Mouse (Mus musculus) embryo, embryonic 11.5 days (tissue): ENCODE data around the gene Lrrc36.

ENCODE experiments used
- DNase-seq: peaks from one replicate; pipeline ENCODE4 v3.0.0-alpha.2; 2012; ENCODE audit warnings: low read depth, low spot score

Gene Lrrc36

DNA sequence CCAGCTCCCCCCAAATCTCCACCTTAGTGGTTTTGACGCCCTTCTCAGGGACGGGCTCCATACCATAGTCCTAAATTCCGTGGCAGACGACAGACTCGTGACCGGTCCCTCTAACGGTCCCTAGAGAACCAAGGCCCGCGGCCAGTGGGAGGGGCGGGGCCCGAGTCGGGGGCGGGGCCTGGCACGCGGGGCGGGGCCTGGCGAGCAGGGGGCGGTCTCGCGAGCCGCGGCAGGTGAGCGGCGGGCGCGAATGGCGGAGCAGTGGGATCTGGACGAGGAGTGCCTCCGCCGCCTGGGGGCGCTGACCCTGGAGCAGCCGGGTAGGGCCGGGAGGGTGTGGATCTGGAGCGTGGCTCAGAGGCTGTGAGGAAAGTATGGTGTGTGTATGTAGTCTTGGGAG lies at the start of gene Lrrc36, which contains the start of gene Kctd19:
Lrrc36 (plus strand) TSS at position 181 of the 400 bp plus-strand sequence.
Kctd19 (minus strand) TSS at position 112 of the 400 bp plus-strand sequence.
- peak; percentile 11 for DNase-seq

DNA sequence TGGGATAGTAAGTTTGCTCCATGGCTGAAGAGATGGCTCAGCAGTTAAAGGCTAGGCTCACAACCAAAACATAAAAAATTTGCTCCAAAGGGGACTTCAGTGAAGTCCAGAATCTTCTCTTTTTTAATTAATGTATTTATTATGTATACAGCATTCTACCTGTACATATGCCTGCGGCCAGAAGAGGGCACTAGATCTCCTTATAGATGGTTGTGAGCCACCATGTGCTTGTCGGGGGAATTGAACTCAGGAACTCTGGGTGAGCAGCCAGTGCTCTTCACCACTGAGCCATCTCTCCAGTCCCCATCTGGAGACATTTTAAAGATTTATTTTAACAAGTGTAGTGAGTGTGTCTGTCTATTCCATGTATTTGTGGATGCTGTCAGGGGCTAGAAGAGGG lies 46.3 kb upstream of the Lrrc36 start:
- no peak for DNase-seq

DNA sequence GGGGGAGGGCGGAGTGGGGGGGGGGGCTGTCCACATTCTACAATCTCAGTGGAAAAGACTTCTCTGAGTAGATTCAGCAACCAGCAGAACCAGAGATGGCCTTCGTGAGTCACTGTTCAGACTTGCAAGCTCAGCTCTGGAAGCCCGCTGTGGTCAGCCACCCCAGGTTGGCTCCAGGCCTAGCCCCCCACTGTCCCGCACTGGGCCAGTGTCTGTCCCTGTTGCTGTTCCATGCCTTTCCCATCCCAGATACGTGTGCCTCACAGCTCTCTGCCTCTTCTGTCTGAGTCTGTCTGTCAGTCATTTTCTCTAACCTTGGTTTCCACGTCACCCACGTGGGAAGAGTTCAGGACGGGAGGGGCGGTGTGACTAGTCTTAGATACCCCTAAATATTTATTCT lies 40.9 kb upstream of the Lrrc36 start:
- no peak for DNase-seq

DNA sequence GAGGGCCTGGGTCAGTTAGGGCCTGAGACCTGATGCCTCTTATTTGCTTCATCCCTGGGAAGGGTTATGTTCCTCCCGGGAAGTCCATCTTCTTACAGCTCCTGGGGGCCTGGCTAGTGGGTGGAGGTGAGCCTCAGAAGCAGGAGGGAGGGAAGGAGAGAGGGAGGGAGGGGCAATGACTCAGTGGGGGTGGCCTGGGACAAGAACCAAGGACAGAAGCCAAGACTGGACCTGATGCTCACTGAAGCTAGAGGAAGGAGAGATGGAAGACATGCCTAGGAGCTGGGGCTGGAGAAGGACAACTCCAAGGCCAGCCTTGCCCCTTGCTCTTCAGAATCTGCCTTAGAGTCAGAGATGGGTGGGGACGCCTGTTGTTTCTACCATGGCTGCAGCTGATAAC lies 40.3 kb upstream of the Lrrc36 start, which contains the start of gene Plekhg4:
Plekhg4 (plus strand) TSS at position 243 of the 400 bp plus-strand sequence.
- no peak for DNase-seq

DNA sequence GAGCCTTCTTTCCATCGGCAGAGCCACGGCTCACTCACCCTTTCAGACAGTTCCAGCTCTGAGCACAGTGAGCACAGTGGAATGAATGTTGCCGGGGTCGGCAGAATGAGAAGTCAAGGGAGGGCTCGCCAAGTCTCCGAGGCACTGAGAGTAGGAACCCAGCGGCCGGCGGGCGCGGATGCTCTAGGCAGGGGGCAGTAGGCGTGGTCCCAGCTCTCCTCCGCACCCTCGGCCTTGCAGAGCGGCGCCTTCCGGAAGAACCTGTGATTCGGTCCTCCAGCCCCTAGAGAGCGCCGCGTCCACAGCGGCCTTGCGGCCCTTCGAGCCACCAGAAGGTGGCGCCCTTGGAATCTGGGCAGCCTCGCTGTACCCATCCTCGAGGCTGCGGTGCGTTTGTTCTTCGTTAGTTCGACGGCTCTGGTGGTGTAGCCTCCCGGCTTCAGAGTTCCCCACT lies 38.8 kb upstream of the Lrrc36 start:
- DNase-seq: peak; percentile 20

DNA sequence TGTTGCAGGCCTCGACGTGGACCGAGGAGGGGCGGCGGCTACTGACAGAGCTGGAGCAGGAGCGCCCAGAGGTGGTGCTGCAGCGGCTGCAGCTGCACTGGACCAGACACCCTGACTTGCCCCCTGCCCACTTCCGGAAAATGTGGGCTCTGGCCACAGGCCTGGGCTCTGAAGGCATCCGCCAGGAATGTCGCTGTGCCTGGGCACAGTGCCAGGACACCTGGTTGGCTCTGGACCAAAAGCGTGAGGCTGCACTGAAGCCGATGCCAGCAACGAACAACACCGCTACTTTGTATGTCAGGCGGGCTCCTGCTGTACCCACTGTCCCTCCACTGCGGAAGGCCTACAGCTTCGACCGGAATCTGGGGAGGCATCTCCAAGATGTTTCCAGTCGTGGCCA lies 34.7 kb upstream of the Lrrc36 start:
- DNase-seq: no peak

DNA sequence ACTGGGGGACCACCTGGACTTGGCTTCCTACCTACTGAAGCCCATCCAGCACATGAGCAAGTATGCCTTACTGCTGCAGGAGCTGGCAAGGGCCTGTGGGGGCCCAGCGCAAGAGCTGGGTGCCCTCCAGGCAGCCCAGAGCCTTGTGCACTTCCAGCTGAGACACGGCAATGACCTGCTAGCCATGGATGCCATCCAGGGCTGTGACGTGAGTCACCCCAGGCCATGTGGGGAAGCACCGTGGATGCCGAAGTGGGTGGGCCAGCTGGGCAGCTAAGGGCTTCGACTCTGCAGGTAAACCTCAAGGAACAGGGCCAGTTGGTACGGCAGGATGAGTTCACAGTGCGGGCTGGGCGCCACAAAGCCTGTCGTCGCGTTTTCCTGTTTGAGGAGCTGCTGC lies 33.1 kb upstream of the Lrrc36 start:
- no peak for DNase-seq

DNA sequence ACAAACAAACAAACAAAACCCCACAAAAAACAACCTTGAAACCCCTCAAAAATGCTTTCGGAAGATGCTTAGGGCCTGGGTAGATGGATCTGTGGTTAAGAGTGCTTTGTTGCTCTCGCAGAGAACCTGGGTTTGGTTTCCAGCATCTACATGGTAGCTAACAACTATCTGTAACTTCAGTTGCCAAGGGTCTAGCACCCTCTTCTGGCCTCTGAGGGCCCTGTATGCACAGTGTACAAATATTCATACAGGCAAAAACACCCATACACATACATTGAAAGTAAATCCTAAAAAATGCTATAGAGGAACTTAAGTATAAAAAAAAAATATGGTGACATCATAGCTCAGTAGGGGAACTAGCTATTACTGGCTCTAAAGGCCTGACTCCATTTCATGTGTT lies 29.3 kb upstream of the Lrrc36 start:
- DNase-seq: no peak

DNA sequence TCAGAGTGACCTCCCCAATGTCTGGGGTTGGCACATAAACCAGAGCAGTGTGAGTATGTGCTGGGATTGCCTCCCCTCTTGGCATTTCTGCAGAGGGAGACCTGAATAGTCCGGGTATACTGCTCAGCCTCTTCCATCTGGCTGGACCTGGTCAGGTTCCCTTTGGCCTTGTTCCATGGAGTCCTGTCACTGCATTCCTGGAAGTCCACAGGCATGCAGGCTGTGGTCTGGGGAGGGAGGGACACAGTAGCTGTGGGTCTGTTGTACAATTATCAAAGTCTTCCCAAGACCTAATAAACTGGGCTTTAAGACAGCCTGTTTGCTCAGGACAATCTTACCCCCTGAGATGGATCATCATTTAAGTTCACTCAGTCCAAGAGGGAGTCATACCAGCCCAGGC lies 26.2 kb upstream of the Lrrc36 start:
- DNase-seq: no peak

DNA sequence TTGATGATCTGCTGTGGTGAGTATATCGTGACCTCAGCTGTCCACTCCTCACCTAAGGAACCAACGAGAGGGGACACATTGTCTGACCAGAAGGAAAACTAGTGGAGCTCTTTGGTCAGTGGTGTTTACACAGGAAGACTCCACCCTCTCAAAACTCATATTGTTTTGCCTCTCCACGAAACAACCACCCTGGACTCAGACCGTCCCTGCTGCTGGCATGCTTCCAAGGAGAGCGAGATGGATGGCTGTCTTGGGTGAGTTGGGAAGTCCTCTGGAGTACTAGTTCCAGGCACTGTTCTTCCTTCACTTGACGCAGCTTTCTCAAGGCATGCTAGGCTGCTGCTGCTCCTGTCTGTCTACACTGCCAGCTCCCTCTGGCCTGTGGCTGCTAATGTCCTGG lies 24.3 kb upstream of the Lrrc36 start:
- DNase-seq: no peak

DNA sequence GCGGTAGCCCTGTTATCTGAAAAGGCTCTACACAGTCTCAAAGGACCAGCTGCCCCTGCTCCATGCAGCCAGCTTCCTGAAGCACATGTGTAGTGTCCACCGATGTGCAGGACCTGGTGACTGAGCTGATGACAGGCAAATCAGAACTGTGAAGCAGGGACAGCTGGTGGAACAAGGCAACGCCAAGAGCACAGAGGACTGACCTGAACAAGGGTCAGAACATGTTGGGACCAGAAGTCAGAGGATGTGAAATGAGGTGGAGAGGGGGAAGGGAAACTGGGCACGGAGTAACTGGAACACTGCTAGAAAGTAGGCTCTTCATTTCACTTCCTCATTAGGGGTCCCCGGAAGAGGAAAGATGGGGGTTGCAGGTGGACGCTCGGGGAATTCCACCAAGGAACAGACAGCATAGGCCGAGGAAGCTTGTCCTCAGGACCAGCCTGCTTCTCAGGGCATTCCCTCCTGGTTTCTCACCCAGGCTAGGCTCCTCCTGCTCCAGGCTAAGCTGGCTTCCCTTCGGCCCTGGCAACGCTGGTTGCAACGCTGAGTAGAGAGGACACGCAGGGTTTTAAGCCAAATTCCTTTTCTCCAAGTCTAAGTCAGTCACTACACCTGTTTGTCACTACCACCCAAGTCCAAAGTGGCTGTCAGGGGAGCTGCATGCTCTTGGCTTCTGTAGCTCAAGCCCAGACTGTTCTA lies 20.1 kb upstream of the Lrrc36 start:
- no peak for DNase-seq

DNA sequence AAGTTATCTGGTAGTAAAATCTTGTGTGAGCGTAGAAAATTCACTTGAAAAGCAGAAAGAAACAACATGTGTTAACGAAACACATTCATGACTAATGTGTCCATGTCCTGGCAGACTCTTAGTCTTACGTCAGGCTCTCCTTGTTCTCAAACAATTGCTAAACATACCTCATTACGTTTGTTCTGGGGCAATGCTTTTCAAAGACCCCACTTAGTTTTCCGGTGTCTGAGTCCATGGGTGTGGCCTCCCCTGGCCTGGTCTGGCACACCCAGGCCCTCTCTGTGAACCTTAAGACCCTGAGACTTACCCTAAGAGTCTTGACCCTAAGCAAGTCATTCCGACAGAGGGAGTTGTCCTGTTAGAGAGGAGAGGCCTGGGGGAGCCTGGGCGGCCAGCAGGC lies 19.5 kb upstream of the Lrrc36 start:
- DNase-seq: no peak

DNA sequence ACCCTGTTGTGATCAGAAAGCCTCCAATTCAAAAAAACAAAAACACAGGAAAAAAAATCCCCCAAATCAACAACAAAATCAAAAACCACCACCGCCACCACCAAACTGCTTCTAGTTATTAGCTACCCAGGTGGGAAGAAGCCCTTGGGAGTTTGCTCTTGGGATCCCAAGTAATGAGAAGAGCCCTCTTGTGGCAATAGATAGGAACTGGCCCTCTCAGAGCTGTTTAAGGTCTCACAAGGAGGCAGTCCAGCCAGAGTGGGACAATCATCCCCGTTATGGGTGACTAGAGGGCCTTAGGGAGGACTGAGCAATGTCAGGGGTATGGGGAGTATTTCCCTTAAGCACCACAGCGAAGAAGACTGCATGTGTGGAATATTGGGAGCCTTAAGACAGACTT lies 15.6 kb upstream of the Lrrc36 start:
- DNase-seq: no peak

DNA sequence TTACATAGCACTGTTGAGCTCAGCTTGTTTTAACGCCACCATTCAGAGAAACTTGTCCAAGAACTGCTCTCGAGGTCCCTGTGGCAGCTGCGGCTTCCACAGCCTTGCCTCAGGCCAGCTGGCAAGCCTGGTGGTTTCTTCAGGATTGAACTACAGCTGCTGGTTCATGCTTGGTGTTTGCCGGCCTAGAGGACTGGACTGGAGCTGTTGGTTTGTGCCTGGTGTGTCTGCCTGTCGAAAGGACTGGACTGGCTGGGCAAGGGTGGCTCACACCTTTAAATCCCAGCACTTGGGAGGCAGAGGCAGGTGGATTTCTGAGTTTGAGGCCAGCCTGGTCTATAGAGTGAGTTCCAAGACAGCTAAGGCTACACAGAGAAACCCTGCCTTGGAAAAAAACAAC lies 13.4 kb upstream of the Lrrc36 start:
- DNase-seq: no peak

DNA sequence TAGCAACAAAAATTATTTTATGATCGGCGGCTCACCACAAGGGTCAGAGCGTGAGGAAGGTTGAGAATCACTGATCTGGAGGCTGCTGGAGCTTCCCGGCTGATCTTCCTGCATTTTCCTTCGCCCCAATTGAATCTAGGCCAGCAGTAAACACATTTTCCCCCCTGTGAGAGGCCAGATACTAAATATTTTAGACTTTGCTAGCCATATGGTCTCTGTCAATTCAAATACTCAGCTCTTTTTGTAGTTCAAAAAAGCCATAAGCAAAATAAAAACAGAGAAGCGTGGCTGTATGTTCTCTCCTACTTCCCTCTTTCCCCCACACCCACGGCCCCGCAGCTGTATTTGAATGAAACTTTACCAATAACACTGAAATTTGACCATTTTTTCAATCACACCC lies 9.9 kb upstream of the Lrrc36 start:
- no peak for DNase-seq

DNA sequence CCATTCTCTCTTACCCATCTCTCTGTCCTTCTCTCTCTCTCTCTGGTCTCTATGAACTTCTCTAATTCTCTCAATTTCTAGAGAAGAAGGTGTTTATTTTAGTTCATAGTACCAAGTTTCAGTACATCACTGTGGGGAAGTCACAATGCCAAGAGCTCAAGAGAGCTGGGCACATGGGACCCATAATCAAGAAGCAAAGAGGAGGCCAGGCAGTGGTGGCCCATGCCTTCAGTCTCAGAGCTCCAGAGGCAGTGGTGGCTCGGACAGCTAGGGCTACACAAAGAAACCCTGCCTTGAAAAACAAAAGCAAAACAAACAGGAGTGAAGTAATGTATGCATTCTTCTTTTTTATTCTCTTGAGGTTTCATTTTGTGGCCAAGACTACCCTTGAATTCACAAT lies 8.9 kb upstream of the Lrrc36 start:
- DNase-seq: no peak

DNA sequence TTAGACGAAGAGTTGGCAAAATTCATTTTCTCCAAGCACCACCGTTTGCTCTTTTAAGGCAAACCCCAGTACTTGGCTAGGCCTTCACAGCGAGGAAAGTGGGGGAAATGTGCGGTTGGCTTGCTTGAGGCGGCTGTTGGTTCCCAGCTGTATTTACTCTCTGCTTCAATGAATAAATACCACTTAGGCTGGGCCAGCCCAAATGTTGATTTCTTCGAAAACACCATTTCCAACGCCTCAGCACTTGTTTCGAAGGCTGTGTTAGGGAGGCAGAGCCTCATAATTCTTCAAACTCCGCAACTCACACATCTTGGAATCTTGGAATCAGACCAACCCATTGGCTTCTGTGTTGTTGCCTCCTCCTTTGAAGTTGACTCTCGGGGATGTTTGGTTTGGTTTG lies 7.0 kb upstream of the Lrrc36 start:
- no peak for DNase-seq

DNA sequence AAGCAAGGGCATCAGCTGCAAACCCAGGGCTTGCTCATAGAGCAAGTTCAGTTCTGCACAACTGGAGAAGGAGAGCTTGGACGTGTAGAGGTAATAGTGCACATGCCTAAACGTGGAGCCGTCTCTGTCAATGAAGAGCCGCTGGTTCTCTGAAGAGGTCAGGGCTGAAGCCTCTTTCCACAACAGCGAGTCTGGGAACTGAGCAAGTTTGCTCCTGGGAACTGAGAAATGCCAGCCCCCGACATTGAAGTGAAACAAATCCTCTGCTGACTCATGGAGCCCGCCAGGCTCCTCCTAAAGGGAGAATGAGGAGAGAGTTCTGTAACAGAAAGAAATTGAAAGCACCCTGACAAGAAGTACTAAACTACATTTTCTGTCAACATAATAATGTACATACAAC lies 5.0 kb upstream of the Lrrc36 start:
- DNase-seq: no peak

DNA sequence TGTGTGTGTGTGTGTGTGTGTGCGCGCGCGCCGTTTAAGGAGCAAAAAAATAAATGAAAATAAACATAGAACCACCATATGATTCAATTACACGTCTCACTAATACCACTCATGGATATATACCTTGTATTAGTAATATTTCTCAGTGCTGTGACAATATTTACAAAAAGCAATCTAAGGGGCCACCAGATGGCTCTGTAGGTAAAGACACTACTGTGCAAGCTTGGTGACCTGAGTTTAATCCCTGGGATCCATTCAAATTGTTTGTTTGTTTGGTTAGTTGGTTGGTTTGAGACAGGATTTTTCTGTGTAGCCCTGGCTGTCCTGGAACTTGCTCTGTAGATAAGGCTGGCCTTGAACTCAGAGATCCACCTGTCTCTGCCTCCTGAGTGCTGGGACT lies 3.4 kb upstream of the Lrrc36 start:
- no peak for DNase-seq

DNA sequence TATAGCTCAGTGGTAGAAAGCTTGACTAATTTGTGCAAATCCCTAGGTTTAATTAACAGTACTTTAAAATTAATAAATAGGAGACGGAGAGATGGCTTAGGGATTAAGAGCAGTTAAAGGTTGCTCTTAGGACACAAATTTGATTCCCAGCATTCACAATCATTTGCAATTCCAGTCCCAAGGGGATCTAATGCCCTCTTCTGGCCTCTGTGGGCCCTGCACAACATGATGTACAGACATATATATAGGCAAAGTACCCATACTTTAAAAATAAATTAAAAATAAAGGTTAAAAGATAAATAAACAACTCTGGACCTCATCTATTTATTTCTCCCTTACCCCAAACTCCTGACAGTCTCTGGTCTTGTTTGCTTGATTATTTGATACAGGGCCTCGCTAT lies 5.6 kb downstream of the Lrrc36 start:
- no peak for DNase-seq

DNA sequence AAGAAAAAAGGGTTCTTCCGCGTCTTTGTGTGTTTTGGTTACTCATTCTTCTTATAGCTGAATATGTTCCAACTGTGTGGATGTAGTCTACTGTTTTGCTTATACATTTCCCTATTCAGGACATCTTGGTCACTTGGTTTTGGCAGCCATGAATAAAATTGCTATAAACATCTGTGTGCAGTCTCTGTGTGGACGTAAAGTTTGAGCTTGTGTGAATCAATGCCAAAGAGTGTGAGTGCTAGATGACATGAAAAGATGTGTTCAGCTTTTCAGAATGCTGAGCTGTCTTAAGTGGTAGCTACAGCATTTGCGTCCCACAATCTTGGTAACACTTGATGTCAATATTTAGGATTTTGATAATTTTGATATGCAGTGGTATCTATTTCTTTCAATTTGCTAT lies 6.4 kb downstream of the Lrrc36 start:
- no peak for DNase-seq

DNA sequence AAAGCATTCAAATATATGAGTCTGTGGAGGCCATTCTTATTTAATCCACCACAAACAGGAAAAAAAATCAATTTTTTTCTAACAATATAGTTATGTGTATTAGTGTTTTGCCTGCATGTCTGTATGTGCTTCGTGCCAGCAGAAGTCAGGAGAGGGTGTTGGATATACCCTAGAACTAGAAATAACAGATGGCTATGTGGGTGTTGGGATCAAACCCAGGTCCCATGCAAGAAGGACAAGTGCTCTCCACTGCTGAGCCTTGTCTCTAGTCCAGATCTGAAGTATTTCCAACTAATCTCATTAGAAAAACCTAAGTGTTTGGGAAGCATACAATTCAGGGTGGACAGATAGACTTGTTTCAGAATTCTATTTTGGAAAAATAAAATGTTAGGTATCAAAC lies 8.6 kb downstream of the Lrrc36 start:
- no peak for DNase-seq

DNA sequence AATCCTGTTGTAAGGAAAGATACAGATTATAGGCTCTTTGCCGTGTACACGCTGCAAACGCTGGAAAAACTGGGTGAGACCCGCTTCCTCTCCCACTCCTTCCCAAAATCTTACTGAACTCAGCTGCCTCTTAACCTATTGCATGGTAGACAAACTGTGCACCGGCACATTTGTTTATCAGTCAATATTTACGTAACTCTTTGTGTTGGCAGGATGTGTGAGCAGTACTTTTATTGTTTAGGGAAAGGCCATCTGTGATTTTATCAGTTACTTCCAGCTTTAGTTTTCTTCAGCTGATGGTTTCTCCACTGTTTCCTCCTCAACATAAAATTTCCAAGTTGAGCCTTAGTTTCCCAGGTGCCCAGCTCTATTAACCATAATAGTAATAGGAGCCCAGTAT lies 13.5 kb downstream of the Lrrc36 start:
- no peak for DNase-seq
